Mouse (Mus musculus): Measurements from ENCODE around the gene Fgfr2. TPM values are rescaled to one million over a fixed set of nuclear protein-coding genes. Genes with fewer than 3 reads are reported as not detected.

Fgfr2 gene
- polyA plus RNA-seq, 1 experiment from 2014 or later: 137 TPM

- Histone ChIP-seq H3K4me2 (replicated peaks) (no peak overlapping the region), H3K4me1 (peaks cover under 1% of the 10 kb centered on the region; the same call in 1 of the 2 replicates), H3K9me3 (replicated peaks) (no peaks in the 10 kb centered on the region), H3K4me3 (replicated peaks) (no peak overlapping the region), H3K36me3 (no peaks in the 10 kb centered on the region), H3K9ac (no peak overlapping the region), H3K27ac (replicated peaks) (no peak overlapping the region), H3K27me3 (no peaks in the 10 kb centered on the region)
- ATAC-seq (ENCODE audit: insufficient number of reproducible peaks, low FRiP score, low TSS enrichment, low read depth): no peak
- WGBS: 86% methylated on average over 4 of the region's 4 CpGs
Observed at GRCm38 (mm10) chr7:132181586-132182198, 941.5 kb downstream of the Fgfr2 start.

GRCm38 (mm10) chr7:132181042-132181441 is 942.1 kb downstream of the Fgfr2 start:
- 80% methylated on average over 3 of the region's 3 CpGs for WGBS
- Histone ChIP-seq H3K9ac (no peak overlapping the region), H3K36me3 (no peaks in the 10 kb centered on the region), H3K4me1 (no peaks in the 10 kb centered on the region), H3K4me3 (replicated peaks) (no peak overlapping the region), H3K27ac (replicated peaks) (no peak overlapping the region), H3K4me2 (replicated peaks) (no peak overlapping the region), H3K9me3 (replicated peaks) (no peaks in the 10 kb centered on the region), H3K27me3 (no peaks in the 10 kb centered on the region)
- ATAC-seq (ENCODE audit: insufficient number of reproducible peaks, low FRiP score, low TSS enrichment, low read depth): no peak

- Histone ChIP-seq H3K9ac (no peak overlapping the region), H3K9me3 (replicated peaks) (no peaks in the 10 kb centered on the region), H3K4me3 (replicated peaks) (no peak overlapping the region), H3K27ac (replicated peaks) (no peak overlapping the region), H3K4me2 (replicated peaks) (no peak overlapping the region), H3K36me3 (no peaks in the 10 kb centered on the region), H3K27me3 (no peaks in the 10 kb centered on the region), H3K4me1 (no peaks in the 10 kb centered on the region)
- no peak for ATAC-seq (ENCODE audit: insufficient number of reproducible peaks, low FRiP score, low TSS enrichment, low read depth)
- WGBS: 66% methylated on average over 1 of the region's 1 CpGs
Observed at GRCm38 (mm10) chr7:132179049-132179448, 944.1 kb downstream of the Fgfr2 start.

GRCm38 (mm10) chr7:132174787-132175186 is 948.4 kb downstream of the Fgfr2 start:
- H3K36me3 ChIP-seq: no peaks in the 10 kb centered on the region
- H3K4me3 ChIP-seq (replicated peaks): no peak overlapping the region
- no peaks in the 10 kb centered on the region for H3K9me3 ChIP-seq (replicated peaks)
- H3K27me3 ChIP-seq: no peaks in the 10 kb centered on the region
- ATAC-seq (ENCODE audit: insufficient number of reproducible peaks, low FRiP score, low TSS enrichment, low read depth): no peak
- H3K9ac ChIP-seq: no peak overlapping the region
- no peak overlapping the region for H3K27ac ChIP-seq (replicated peaks)
- 77% methylated on average over 5 of the region's 5 CpGs for WGBS
- H3K4me2 ChIP-seq (replicated peaks): no peak overlapping the region
- peaks cover 2% of the 10 kb centered on the region for H3K4me1 ChIP-seq

GRCm38 (mm10) chr7:132174296-132174695 is 948.9 kb downstream of the Fgfr2 start:
- Histone ChIP-seq H3K9ac (no peak overlapping the region), H3K4me2 (replicated peaks) (no peak overlapping the region), H3K27me3 (no peaks in the 10 kb centered on the region), H3K9me3 (replicated peaks) (no peaks in the 10 kb centered on the region), H3K4me1 (peaks cover 7% of the 10 kb centered on the region), H3K36me3 (no peaks in the 10 kb centered on the region), H3K27ac (replicated peaks) (no peak overlapping the region), H3K4me3 (replicated peaks) (no peak overlapping the region)
- ATAC-seq (ENCODE audit: insufficient number of reproducible peaks, low FRiP score, low TSS enrichment, low read depth): no peak
- WGBS: 79% methylated on average over 2 of the region's 2 CpGs

- peaks cover 8% of the 10 kb centered on the region for H3K4me1 ChIP-seq
- no peaks in the 10 kb centered on the region for H3K36me3 ChIP-seq
- no peak overlapping the region for H3K4me3 ChIP-seq (replicated peaks)
- no peak overlapping the region for H3K9ac ChIP-seq
- 77% methylated on average over 5 of the region's 5 CpGs for WGBS
- no peak for ATAC-seq (ENCODE audit: insufficient number of reproducible peaks, low FRiP score, low TSS enrichment, low read depth)
- H3K4me2 ChIP-seq (replicated peaks): no peak overlapping the region
- no peak overlapping the region for H3K27ac ChIP-seq (replicated peaks)
- no peaks in the 10 kb centered on the region for H3K9me3 ChIP-seq (replicated peaks)
- no peaks in the 10 kb centered on the region; the same call in 1 of the 2 replicates for H3K27me3 ChIP-seq
Observed at GRCm38 (mm10) chr7:132172220-132172619, 950.9 kb downstream of the Fgfr2 start.

GRCm38 (mm10) chr7:132171716-132172115 is 951.4 kb downstream of the Fgfr2 start:
- Histone ChIP-seq H3K4me1 (peaks cover 8% of the 10 kb centered on the region), H3K36me3 (no peaks in the 10 kb centered on the region)
- 67% methylated on average over 5 of the region's 5 CpGs for WGBS

GRCm38 (mm10) chr7:132169419-132170169 is 953.6 kb downstream of the Fgfr2 start:
- peaks cover 8% of the 10 kb centered on the region for H3K4me1 ChIP-seq
- no peak overlapping the region for H3K27ac ChIP-seq (replicated peaks)
- H3K27me3 ChIP-seq: no peaks in the 10 kb centered on the region; the same call in 1 of the 2 replicates
- H3K36me3 ChIP-seq: no peaks in the 10 kb centered on the region
- WGBS: 29% methylated on average over 7 of the region's 7 CpGs
- no peak overlapping the region for H3K9ac ChIP-seq
- no peak overlapping the region for H3K4me3 ChIP-seq (replicated peaks)
- no peak; the same call in 1 of the 2 replicates for ATAC-seq (ENCODE audit: insufficient number of reproducible peaks, low FRiP score, low TSS enrichment, low read depth)
- no peak overlapping the region for H3K4me2 ChIP-seq (replicated peaks)
- H3K9me3 ChIP-seq (replicated peaks): no peaks in the 10 kb centered on the region

More at GRCm38 (mm10) chr7:132171716-132172115, 951.4 kb downstream of the Fgfr2 start:
- Histone ChIP-seq H3K27me3 (no peaks in the 10 kb centered on the region; the same call in 1 of the 2 replicates), H3K9me3 (replicated peaks) (no peaks in the 10 kb centered on the region), H3K27ac (replicated peaks) (no peak overlapping the region), H3K4me2 (replicated peaks) (no peak overlapping the region), H3K9ac (no peak overlapping the region), H3K4me3 (replicated peaks) (no peak overlapping the region)
- no peak for ATAC-seq (ENCODE audit: insufficient number of reproducible peaks, low FRiP score, low TSS enrichment, low read depth)

- no peak overlapping the region for H3K4me2 ChIP-seq (replicated peaks)
- no peak overlapping the region for H3K4me3 ChIP-seq (replicated peaks)
- H3K4me1 ChIP-seq: peaks cover 8% of the 10 kb centered on the region
- no peak overlapping the region for H3K9ac ChIP-seq
- no peaks in the 10 kb centered on the region; the same call in 1 of the 2 replicates for H3K27me3 ChIP-seq
- 57% methylated on average over 4 of the region's 4 CpGs for WGBS
- ATAC-seq (ENCODE audit: insufficient number of reproducible peaks, low FRiP score, low TSS enrichment, low read depth): peak; percentile 66; the same call in 1 of the 2 replicates
- no peak overlapping the region for H3K27ac ChIP-seq (replicated peaks)
- no peaks in the 10 kb centered on the region for H3K36me3 ChIP-seq
- H3K9me3 ChIP-seq (replicated peaks): no peaks in the 10 kb centered on the region
Observed at GRCm38 (mm10) chr7:132167239-132167638, 955.9 kb downstream of the Fgfr2 start.

- 80% methylated on average over 3 of the region's 3 CpGs for WGBS
- Histone ChIP-seq H3K27me3 (no peaks in the 10 kb centered on the region), H3K4me3 (replicated peaks) (no peak overlapping the region), H3K9ac (no peak overlapping the region), H3K4me1 (no peaks in the 10 kb centered on the region), H3K36me3 (no peaks in the 10 kb centered on the region), H3K27ac (replicated peaks) (no peak overlapping the region), H3K4me2 (replicated peaks) (no peak overlapping the region), H3K9me3 (replicated peaks) (no peaks in the 10 kb centered on the region)
- no peak for ATAC-seq (ENCODE audit: insufficient number of reproducible peaks, low FRiP score, low TSS enrichment, low read depth)
Observed at GRCm38 (mm10) chr7:132162254-132162653, 960.9 kb downstream of the Fgfr2 start.

GRCm38 (mm10) chr7:132158321-132159025 is 964.7 kb downstream of the Fgfr2 start:
- H3K9me3 ChIP-seq (replicated peaks): no peaks in the 10 kb centered on the region
- ATAC-seq (ENCODE audit: insufficient number of reproducible peaks, low FRiP score, low TSS enrichment, low read depth): no peak
- no peak overlapping the region for H3K4me3 ChIP-seq (replicated peaks)
- H3K36me3 ChIP-seq: no peaks in the 10 kb centered on the region
- 74% methylated on average over 9 of the region's 9 CpGs for WGBS
- H3K4me1 ChIP-seq: peaks cover 15% of the 10 kb centered on the region
- H3K27ac ChIP-seq (replicated peaks): no peak overlapping the region
- no peak overlapping the region for H3K9ac ChIP-seq
- no peak overlapping the region for H3K4me2 ChIP-seq (replicated peaks)
- peaks cover 30% of the 10 kb centered on the region for H3K27me3 ChIP-seq

All from embryonic facial prominence, embryonic 15.5 days (tissue).